Mouse (Mus musculus): ENCODE data around the gene Olfr1349. TPM values are rescaled to one million over a fixed set of nuclear protein-coding genes. Genes with fewer than 3 reads are reported as not detected.
"Not testable (repeated sequence)": the region's sequence is repeated elsewhere in the genome, so short reads cannot be mapped to it uniquely, and the experiment has no call there.

Olfr1349 gene
- not detected in 2 replicates for polyA plus RNA-seq (2015; fragmentation: Nextera tagmentation; extraction: Ambion mirVana)

DNA sequence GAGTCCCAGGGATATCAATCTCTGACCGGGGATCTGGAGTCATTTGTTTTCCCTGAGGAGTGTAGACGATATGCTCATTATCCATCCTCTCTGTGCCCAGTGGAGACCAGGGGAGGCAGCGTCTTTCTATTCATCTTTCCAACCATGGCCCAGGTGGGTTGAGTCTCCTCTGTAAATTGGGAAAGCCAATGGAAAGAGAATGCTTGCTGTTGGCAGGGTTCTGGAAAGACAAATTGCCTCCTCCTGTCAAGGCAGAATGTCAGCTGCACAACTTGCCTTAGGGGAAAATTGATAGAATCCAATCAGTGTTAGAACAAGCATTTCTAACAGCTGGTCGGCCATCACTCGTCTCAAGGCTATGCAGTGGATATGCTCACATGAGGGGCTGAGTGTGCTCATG lies at the start of gene Olfr1349:
Gene Olfr1349 (minus strand): TSS at position 101 of the 400 bp plus-strand sequence.
- Histone ChIP-seq H3K27me3 (no peaks in the 10 kb centered on the region), H3K9ac (no peak within 1 kb of the TSS), H3K4me1 (replicated peaks) (no peaks in the 10 kb centered on the region), H3K9me3 (replicated peaks) (no peaks in the 10 kb centered on the region), H3K4me2 (no peak within 1 kb of the TSS), H3K27ac (replicated peaks) (no peak within 1 kb of the TSS), H3K36me3 (replicated peaks) (no peaks in the 10 kb centered on the region), H3K4me3 (replicated peaks) (no peak within 1 kb of the TSS)
- WGBS (ENCODE audit: insufficient replicate concordance): 63% methylated on average over 5 of the region's 5 CpGs
- ATAC-seq (ENCODE audit: insufficient read depth): no peak

DNA sequence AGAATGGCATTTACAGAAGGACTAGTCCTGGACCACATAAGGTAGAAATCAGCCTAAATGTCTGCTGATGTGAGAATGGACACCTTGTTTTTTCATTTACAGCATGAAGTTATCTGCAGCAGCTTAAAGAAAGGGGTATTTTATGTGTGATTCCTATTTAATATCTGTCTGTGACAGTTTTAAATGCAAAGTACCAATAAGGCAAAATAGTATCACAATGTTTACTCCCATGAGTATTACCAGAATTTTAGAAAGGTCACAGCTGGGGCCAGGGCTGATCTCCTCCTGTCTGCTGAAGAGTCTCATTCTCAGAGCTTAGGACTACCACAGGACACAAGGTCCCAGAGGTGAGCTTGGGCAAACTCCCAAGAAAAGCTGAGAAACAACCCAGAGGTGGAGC lies 41.8 kb upstream of the Olfr1349 start, which contains the start of gene Olfr1350:
Gene Olfr1350 (plus strand): TSS at position 301 of the 400 bp plus-strand sequence.
- Histone ChIP-seq H3K27ac (replicated peaks) (no peak within 1 kb of the TSS), H3K4me2 (no peak within 1 kb of the TSS), H3K9ac (no peak within 1 kb of the TSS), H3K9me3 (replicated peaks) (no peaks in the 10 kb centered on the region), H3K4me3 (replicated peaks) (no peak within 1 kb of the TSS), H3K4me1 (replicated peaks) (no peaks in the 10 kb centered on the region), H3K36me3 (replicated peaks) (no peaks in the 10 kb centered on the region), H3K27me3 (no peaks in the 10 kb centered on the region)
- no peak for ATAC-seq (ENCODE audit: insufficient read depth)

DNA sequence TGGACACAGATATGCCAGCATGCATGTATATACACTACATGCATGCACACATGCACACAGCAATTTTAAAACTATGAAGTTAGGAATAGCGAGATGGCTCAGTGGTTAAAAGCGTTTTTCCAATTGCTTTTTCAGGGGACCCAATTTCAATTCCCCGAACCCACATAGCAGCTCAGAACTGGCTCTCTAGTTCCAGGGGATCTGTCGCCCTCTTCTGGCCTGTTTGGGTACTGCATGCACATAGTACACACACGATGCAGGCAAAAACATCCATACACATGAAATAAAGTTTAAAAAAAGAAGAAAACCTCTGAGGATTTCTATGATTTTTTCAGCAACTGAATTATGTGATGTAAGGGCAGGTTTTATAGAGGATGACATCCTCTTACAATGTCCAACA lies 3.4 kb upstream of the Olfr1349 start:
- 51% methylated on average over 5 of the region's 5 CpGs for WGBS (ENCODE audit: insufficient replicate concordance)
- H3K36me3 ChIP-seq (replicated peaks): no peaks in the 10 kb centered on the region
- H3K4me1 ChIP-seq (replicated peaks): no peaks in the 10 kb centered on the region
- H3K9ac ChIP-seq: no peak overlapping the region
- no peaks in the 10 kb centered on the region for H3K9me3 ChIP-seq (replicated peaks)
- no peak overlapping the region for H3K4me3 ChIP-seq (replicated peaks)
- ATAC-seq (ENCODE audit: insufficient read depth): no peak
- no peak overlapping the region for H3K27ac ChIP-seq (replicated peaks)
- H3K27me3 ChIP-seq: no peaks in the 10 kb centered on the region
- no peak overlapping the region for H3K4me2 ChIP-seq

DNA sequence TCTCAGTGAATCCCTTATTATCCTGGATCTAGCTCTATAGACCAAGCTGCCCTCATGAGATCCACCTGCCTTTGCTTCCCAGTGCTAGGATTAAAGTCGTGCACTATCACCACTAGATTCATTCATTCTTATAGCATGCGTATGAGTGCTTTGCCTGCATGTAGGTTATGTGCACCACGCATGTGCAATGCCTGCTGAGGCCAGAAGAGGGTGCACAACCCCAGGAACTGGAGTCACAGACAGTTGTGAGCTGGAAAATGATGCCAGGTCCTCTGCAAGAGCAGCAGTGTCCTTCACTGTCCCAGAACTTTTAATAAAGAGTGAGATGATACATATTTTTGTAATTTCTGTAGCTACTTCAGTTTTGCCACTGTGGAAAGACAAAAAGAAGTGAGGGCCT lies 2.3 kb upstream of the Olfr1349 start:
- 47% methylated on average over 3 of the region's 3 CpGs for WGBS (ENCODE audit: insufficient replicate concordance)
- no peak overlapping the region for H3K4me3 ChIP-seq (replicated peaks)
- H3K4me2 ChIP-seq: no peak overlapping the region
- H3K4me1 ChIP-seq (replicated peaks): no peaks in the 10 kb centered on the region
- no peaks in the 10 kb centered on the region for H3K9me3 ChIP-seq (replicated peaks)
- H3K9ac ChIP-seq: no peak overlapping the region
- H3K27ac ChIP-seq (replicated peaks): no peak overlapping the region
- no peaks in the 10 kb centered on the region for H3K27me3 ChIP-seq
- ATAC-seq (ENCODE audit: insufficient read depth): no peak
- no peaks in the 10 kb centered on the region for H3K36me3 ChIP-seq (replicated peaks)

DNA sequence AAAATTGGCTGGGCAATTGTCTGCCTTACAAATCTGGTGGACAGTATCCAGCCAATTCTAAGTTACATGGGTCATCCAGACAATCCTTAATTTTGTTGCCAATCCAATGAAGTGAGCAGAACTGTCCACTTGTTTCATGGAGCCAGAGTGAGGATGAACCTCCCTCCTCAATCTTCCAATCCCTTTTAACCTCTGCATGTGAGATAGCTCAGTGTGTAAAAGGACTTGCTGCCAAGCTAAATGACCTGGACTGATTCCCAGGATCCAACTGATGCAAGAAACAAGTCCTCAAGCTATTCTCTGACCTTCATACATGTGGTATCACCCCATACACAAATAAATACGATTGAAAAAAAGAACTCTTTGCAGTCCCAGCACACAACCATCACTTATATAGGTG lies 1.1 kb downstream of the Olfr1349 start:
- Histone ChIP-seq H3K36me3 (replicated peaks) (no peaks in the 10 kb centered on the region), H3K4me1 (replicated peaks) (no peaks in the 10 kb centered on the region), H3K4me2 (no peak overlapping the region), H3K4me3 (replicated peaks) (no peak overlapping the region), H3K27me3 (no peaks in the 10 kb centered on the region), H3K9me3 (replicated peaks) (no peaks in the 10 kb centered on the region), H3K9ac (no peak overlapping the region), H3K27ac (replicated peaks) (no peak overlapping the region)
- ATAC-seq (ENCODE audit: insufficient read depth): no peak
- WGBS (ENCODE audit: insufficient replicate concordance): 15% methylated on average over 1 of the region's 1 CpGs

DNA sequence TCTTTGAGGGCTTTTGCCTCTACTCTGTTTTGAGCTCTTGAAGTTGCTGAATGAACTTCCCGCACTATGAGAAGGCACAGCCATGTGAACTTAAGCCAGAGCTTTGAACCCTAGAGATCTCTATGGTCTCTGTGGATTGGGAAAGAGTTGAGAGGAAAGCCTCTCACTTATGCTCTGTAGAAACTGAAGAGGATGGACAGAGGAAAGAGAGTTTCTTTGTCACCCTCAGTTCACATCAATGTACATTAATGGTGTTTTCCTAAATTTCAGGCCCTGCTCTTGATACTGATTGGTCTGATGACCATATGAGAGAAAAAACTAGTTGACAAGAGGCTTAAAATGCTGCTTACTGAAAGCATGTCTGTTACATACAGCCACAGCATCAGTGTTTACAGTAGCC lies 14.1 kb downstream of the Olfr1349 start, which contains the start of gene Olfr1348:
Gene Olfr1348 (minus strand): TSS at position 101 of the 400 bp plus-strand sequence.
- Histone ChIP-seq H3K36me3 (replicated peaks) (no peaks in the 10 kb centered on the region), H3K4me3 (replicated peaks) (no peak within 1 kb of the TSS), H3K4me1 (replicated peaks) (no peaks in the 10 kb centered on the region), H3K27me3 (no peaks in the 10 kb centered on the region), H3K9ac (no peak within 1 kb of the TSS), H3K4me2 (no peak within 1 kb of the TSS), H3K9me3 (replicated peaks) (no peaks in the 10 kb centered on the region), H3K27ac (replicated peaks) (no peak within 1 kb of the TSS)
- no peak for ATAC-seq (ENCODE audit: insufficient read depth)
- WGBS (ENCODE audit: insufficient replicate concordance): 62% methylated on average over 1 of the region's 1 CpGs

DNA sequence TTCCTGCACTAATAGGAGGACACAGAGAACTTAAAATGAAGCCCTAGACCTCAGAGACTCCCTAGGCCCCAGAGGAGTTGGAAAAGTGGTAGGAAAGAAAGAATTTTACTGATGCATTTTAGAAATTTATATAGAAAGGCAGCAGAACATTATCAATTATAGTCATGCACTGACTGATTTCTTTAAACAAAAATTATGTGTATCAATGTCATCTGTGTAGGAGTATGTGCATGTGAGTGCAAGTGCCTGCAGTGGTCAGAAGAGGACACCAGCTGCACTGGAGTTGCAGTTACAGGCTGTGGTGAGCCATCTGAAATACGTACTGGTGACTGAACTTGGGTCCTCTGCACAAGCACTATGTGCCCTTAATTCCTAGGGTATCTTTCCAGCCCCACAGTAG lies 23.1 kb downstream of the Olfr1349 start, which contains the start of gene Olfr1347:
Gene Olfr1347 (minus strand): TSS at position 101 of the 400 bp plus-strand sequence.
- H3K9me3 ChIP-seq (replicated peaks): no peaks in the 10 kb centered on the region
- H3K36me3 ChIP-seq (replicated peaks): no peaks in the 10 kb centered on the region
- no peaks in the 10 kb centered on the region for H3K4me1 ChIP-seq (replicated peaks)
- no peak within 1 kb of the TSS for H3K4me2 ChIP-seq
- 29% methylated on average over 1 of the region's 1 CpGs for WGBS (ENCODE audit: insufficient replicate concordance)
- no peak within 1 kb of the TSS for H3K4me3 ChIP-seq (replicated peaks)
- no peak within 1 kb of the TSS for H3K9ac ChIP-seq
- no peak for ATAC-seq (ENCODE audit: insufficient read depth)
- no peak within 1 kb of the TSS for H3K27ac ChIP-seq (replicated peaks)
- no peaks in the 10 kb centered on the region for H3K27me3 ChIP-seq

DNA sequence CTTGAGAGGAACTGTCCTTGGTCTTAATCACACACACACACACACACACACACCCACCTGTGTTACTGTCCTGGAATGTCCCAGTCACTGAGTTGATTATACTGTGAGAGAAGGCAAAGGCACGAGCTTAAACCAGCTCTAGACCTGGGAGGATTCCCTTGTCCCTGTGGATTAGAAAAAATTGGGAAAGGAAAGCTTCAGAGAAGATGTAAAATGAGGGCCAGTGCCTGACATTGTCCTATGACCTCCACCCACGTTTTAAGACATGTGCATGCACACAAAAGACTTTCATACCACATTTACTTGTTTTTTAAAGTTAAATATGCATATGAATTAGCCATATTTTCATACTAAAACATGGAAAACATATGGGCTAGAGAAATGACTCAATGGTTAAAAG lies 35.9 kb downstream of the Olfr1349 start, which contains the start of gene Olfr5:
Gene Olfr5 (minus strand): TSS at position 101 of the 400 bp plus-strand sequence.
- H3K36me3 ChIP-seq (replicated peaks): no peaks in the 10 kb centered on the region
- no peak within 1 kb of the TSS for H3K4me2 ChIP-seq
- H3K4me3 ChIP-seq (replicated peaks): no peak within 1 kb of the TSS
- no peak for ATAC-seq (ENCODE audit: insufficient read depth)
- no peaks in the 10 kb centered on the region for H3K9me3 ChIP-seq (replicated peaks)
- H3K27ac ChIP-seq (replicated peaks): no peak within 1 kb of the TSS
- WGBS (ENCODE audit: insufficient replicate concordance): 13% methylated on average over 2 of the region's 2 CpGs
- no peak within 1 kb of the TSS for H3K9ac ChIP-seq
- no peaks in the 10 kb centered on the region for H3K27me3 ChIP-seq
- H3K4me1 ChIP-seq (replicated peaks): no peaks in the 10 kb centered on the region

DNA sequence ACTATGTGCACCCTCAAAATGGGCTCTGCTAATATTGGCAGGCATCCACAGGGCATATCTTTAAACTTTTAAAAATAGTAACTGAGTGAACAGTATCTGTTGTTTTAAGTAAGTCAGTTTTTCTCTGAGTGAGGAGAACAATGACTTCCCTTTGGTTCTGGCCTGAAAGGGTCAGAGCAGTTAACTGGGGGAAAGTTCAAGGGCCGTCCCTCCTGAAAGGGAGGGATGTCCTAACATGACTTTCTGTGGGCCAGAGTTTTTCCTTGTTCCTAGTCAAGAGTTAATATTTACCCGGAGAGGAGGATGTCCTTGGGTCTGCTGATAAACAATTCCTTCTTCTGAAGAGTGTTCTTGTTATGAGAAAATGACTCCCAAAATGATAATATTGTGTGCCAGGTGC lies 45.1 kb downstream of the Olfr1349 start:
- H3K9me3 ChIP-seq (replicated peaks); H3K4me1 ChIP-seq (replicated peaks); H3K27ac ChIP-seq (replicated peaks); H3K4me2 ChIP-seq; ATAC-seq (ENCODE audit: insufficient read depth); H3K9ac ChIP-seq; H3K36me3 ChIP-seq (replicated peaks); H3K4me3 ChIP-seq (replicated peaks); H3K27me3 ChIP-seq: not testable (repeated sequence)
- WGBS (ENCODE audit: insufficient replicate concordance): 50% methylated on average over 2 of the region's 2 CpGs

DNA sequence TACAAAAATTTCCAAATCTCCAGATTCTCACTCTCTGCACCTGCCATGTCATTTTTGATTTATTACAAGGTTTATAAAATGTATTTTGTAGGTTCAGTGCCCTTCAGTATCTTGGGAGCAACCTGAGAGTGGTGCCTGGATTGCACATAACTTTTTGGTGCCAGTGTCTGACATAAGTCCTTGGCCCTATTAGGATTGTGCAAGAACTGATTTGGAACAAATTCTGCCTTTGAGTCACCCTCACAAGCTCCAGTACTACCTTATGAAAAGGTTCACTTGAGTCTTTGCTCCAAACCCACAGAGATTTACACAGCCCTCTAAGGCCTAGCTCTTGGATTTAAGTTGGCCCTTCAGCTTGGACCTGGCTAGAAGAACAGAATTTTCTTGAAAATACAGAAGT lies 55.8 kb downstream of the Olfr1349 start, which contains the start of gene Olfr1346:
Gene Olfr1346 (plus strand): TSS at position 151 of the 400 bp plus-strand sequence.
- no peaks in the 10 kb centered on the region for H3K27me3 ChIP-seq
- ATAC-seq (ENCODE audit: insufficient read depth): no peak
- H3K36me3 ChIP-seq (replicated peaks): no peaks in the 10 kb centered on the region

More for the DNA sequence above, 55.8 kb downstream of the Olfr1349 start, which contains the start of gene Olfr1346:
- Histone ChIP-seq H3K4me2 (no peak within 1 kb of the TSS), H3K9ac (no peak within 1 kb of the TSS), H3K27ac (replicated peaks) (no peak within 1 kb of the TSS), H3K4me1 (replicated peaks) (no peaks in the 10 kb centered on the region), H3K9me3 (replicated peaks) (no peaks in the 10 kb centered on the region), H3K4me3 (replicated peaks) (no peak within 1 kb of the TSS)

Measured in liver, embryonic 15.5 days (tissue).